Mouse (Mus musculus): ENCODE results near the gene Ascc3. TPM values are rescaled to one million over a fixed set of nuclear protein-coding genes. Genes with fewer than 3 reads are reported as not detected.

Gene Ascc3
- polyA plus RNA-seq, 1 experiment, result 6.2 TPM

DNA sequence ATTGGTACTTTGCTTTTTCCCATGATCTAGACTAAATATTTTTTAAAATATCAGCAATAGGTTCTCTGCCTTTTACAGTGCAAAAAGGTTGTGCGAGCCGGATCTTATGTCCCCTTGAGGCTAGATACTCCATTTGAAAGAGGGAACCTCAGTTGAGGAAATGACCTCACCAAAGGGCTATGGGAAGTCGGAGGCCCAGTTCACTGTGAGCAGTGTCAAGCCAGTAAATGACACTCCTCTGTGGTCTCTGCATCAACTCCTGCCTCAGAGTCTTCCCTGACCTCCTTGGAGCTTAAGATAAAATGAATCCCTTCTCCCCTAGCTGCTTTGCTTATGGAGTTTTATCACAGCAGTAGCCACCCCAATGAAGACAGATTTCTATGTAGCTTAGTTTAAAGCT lies 109.9 kb downstream of the Ascc3 start:
- Histone ChIP-seq H3K27ac (replicated peaks; ENCODE audit: low read depth, low read length) (no peak overlapping the region), H3K4me1 (ENCODE audit: control insufficient read depth, insufficient read depth, insufficient read length, low read length) (no peaks in the 10 kb centered on the region), H3K4me3 (ENCODE audit: insufficient read depth, low read depth, low read length) (no peak overlapping the region)

DNA sequence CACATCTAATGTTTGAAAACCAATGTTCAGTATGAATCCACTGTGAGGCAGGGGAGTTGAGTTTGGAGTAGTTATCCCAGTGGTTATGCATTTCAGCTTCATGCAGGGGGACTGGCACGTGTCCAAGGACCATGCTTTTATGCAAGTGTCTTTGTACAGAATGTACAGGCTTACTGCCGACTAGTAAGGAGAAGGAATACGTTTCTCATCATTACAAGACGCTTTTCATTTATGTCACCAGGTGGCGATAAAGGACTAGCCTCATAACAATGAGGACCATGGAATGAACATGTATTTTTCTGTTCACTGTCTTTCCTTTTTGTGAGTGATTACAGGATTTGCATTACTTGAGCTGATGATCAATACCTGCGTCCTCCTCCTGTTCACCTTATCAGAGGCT lies 111.7 kb downstream of the Ascc3 start:
- Histone ChIP-seq H3K4me3 (ENCODE audit: insufficient read depth, low read depth, low read length) (no peak overlapping the region), H3K27ac (replicated peaks; ENCODE audit: low read depth, low read length) (no peak overlapping the region), H3K4me1 (ENCODE audit: control insufficient read depth, insufficient read depth, insufficient read length, low read length) (no peaks in the 10 kb centered on the region)

DNA sequence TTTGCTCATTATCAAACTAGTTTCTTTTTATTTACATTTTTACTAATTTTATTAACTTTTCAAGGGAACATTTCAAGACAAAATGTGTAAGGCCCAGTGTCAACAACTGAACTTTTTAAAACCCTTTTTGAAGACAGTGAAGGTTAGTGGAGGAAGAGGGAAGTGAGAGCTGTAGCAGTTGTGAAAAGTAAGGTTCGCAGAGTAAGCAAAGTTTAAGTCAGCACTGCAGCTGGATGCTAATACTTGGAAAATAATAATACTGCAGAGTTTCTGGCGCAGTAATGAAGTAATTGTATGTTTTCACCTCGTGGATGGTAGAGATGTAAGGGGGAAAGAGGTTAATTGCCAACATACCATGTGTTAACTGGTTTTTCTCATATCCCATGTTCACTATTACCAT lies 112.4 kb downstream of the Ascc3 start:
- H3K27ac ChIP-seq (replicated peaks; ENCODE audit: low read depth, low read length), result no peak overlapping the region
- no peak overlapping the region for H3K4me3 ChIP-seq (ENCODE audit: insufficient read depth, low read depth, low read length)
- H3K4me1 ChIP-seq (ENCODE audit: control insufficient read depth, insufficient read depth, insufficient read length, low read length), result no peaks in the 10 kb centered on the region

DNA sequence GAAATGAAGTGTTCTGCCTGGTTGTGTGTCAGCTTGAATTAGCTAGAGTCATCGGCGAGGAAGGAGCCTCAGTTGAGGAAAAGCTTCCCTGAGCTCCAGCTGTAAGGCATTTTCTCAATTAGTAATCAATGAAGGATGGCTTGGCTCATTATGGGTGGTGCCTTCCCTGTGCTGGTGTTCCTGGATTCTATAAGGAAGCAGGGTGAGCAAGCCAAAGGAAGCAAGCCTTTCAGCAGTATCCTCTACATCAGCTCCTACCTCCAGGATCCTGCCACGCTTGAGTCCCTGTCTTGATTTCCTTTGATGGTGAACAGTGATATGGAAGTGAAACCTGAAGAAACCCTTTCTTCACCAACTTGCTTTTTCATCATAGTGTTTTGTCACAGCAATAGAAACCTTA lies 118.8 kb downstream of the Ascc3 start:
- H3K4me1 ChIP-seq (ENCODE audit: control insufficient read depth, insufficient read depth, insufficient read length, low read length), result no peaks in the 10 kb centered on the region
- H3K4me3 ChIP-seq (ENCODE audit: insufficient read depth, low read depth, low read length), result no peak overlapping the region
- H3K27ac ChIP-seq (replicated peaks; ENCODE audit: low read depth, low read length), result no peak overlapping the region

DNA sequence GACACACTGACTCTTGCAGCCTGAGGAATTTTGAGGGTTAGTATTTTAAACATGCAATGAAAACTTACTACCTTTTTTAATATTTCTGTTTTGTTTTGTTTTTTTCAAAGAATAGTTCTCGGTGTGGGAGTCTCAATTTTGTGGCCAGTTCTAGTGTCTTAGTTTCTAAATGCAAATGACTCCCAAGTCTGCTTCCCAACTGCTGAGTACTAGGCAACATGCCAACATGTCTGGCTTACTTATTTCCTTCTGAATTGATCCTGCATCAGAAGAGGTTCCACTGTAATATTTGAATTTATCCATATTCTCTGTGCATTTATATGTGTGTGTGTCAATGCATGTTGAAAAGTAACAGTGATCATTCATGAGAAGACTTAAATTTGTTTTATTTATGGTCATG lies 119.3 kb downstream of the Ascc3 start:
- Histone ChIP-seq H3K27ac (replicated peaks; ENCODE audit: low read depth, low read length) (no peak overlapping the region), H3K4me1 (ENCODE audit: control insufficient read depth, insufficient read depth, insufficient read length, low read length) (no peaks in the 10 kb centered on the region), H3K4me3 (ENCODE audit: insufficient read depth, low read depth, low read length) (no peak overlapping the region)

DNA sequence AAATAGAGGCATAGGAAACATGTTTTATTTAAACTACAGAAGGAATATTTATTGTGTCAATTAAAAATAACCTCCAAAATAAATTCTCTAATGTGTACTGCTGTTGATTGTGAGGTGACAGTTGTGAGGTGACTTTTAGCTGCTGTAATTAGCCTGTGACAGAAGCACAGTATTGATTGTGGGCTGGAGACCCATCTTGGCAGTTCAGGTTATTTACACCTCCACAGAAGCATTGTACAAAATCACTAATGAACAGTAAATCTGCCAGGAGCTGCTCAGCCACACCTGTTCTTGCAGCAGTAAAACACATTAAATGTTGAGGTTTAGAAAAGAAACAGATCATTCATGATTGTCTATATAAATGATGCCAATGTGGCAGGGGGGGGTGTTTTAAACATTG lies 141.0 kb downstream of the Ascc3 start:
- Histone ChIP-seq H3K27ac (replicated peaks; ENCODE audit: low read depth, low read length) (no peak overlapping the region), H3K4me1 (ENCODE audit: control insufficient read depth, insufficient read depth, insufficient read length, low read length) (no peaks in the 10 kb centered on the region), H3K4me3 (ENCODE audit: insufficient read depth, low read depth, low read length) (no peak overlapping the region)

DNA sequence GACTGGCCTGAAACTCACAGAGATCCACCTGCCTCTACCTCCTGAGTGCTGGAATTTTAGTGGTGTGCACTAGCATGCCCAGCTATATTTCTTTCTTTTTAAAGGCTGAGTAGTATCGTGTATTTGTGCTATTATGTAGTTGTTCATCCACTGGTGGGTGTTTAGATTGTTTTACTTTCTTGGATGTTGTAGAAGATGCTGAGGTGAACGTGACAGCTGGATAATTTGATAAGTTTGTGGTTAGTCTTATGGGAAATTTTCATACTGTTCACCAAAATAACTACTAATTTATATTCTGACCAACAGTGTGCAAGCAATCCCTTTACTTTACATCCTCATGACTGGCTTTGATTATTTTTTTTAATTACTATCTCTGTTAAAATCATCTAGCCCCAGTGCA lies 169.6 kb downstream of the Ascc3 start:
- no peak overlapping the region for H3K4me3 ChIP-seq (ENCODE audit: insufficient read depth, low read depth, low read length)
- no peak overlapping the region for H3K27ac ChIP-seq (replicated peaks; ENCODE audit: low read depth, low read length)
- no peaks in the 10 kb centered on the region for H3K4me1 ChIP-seq (ENCODE audit: control insufficient read depth, insufficient read depth, insufficient read length, low read length)

DNA sequence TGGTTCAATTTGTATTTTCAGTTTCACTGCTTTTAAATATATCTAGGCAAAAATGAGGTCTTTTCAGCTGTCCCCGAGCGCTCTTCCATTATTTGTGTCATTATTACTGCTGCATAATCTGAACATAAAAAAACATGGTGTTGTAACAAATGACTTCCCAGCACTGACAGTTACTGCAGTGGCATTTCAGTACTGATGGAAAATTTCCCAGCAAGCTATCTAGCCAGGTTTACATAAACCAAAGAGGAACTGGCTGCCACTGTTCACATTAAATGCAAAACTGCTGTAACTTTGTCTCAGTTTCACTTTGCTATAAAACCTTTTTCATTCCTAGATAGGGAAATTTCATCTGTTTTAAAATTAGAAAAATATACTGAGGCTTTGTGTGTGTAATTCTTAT lies 170.5 kb downstream of the Ascc3 start:
- Histone ChIP-seq H3K4me1 (ENCODE audit: control insufficient read depth, insufficient read depth, insufficient read length, low read length) (no peaks in the 10 kb centered on the region), H3K27ac (replicated peaks; ENCODE audit: low read depth, low read length) (no peak overlapping the region), H3K4me3 (ENCODE audit: insufficient read depth, low read depth, low read length) (no peak overlapping the region)

DNA sequence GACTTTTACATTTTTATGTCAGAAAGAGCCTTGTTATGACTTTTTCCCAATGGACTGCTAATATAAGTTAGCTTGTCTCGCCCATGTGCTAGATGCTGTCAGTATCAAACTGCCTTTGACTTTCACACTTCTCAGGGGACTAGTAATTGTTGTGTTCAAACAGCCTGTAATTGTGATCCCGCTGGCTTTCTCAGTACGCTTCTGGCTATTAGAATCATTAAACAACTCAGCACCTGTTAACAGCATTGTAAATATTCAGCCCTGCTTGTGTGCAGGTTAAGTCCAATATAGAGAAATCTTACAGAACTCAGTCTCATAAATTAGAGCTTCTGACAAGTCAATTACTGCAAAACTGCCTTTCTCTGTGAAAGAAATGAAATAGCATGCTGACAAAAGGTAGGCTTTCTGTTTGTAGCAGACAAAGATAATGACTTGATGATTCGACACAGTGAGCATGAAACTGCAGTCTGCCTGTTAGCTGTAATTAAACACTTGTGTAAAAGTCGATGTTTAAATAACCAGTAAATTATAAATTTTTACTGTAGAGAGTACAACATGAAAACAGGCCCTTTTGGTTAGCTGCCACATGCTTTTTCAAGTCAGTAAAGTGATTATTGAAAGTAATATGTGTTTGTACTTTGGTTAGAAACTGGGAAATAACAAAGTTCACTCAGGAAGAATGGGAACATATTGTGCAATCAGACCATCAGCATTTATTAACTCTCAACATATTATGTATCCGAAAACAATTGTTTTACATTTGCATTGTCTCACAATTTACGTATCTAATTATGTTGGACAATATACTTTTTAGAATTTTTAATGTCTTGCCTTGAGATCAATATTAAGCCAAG lies 171.2 kb downstream of the Ascc3 start:
- Histone ChIP-seq H3K4me3 (ENCODE audit: insufficient read depth, low read depth, low read length) (no peak overlapping the region), H3K27ac (replicated peaks; ENCODE audit: low read depth, low read length) (no peak overlapping the region), H3K4me1 (ENCODE audit: control insufficient read depth, insufficient read depth, insufficient read length, low read length) (no peaks in the 10 kb centered on the region)

DNA sequence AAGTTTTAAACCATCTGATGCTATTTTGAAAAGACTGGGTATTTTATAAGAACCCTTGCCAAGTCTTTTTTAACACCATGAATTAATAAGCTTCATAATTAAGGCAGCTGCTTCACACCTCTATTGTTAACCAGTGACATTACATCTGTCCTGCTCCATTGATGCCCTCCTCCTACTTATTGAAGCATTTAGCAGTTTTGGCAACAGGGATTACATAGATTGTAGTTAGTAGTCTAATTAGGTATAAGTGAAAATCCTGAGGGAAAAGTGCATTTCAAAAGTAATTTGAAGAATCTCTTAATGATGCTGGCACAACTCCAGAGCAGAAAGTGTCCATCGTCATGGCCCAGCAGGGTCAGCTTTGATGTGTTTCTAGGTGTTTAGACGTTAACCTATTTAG lies 180.3 kb downstream of the Ascc3 start:
- Histone ChIP-seq H3K4me3 (ENCODE audit: insufficient read depth, low read depth, low read length) (no peak overlapping the region), H3K4me1 (ENCODE audit: control insufficient read depth, insufficient read depth, insufficient read length, low read length) (no peaks in the 10 kb centered on the region), H3K27ac (replicated peaks; ENCODE audit: low read depth, low read length) (no peak overlapping the region)

DNA sequence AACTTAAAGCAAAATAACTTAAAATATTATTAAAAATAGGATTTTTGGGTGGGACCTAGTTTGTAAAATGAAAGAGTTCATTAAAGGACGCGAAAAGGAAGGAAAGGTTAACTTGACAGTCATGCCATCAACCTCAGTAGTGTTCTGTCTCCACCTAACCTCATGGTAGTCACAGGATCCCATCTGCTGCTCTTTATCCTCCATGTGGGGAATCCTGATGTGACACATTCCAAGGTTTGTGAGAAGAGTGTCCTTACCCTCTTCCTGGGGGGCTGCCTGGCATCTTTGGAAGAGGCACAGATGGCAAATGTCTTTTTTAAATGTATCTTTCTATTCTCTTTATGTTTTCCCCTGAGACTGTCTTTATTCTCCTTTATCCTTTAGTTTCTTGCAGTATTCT lies 181.4 kb downstream of the Ascc3 start:
- Histone ChIP-seq H3K4me3 (ENCODE audit: insufficient read depth, low read depth, low read length) (no peak overlapping the region), H3K4me1 (ENCODE audit: control insufficient read depth, insufficient read depth, insufficient read length, low read length) (no peaks in the 10 kb centered on the region), H3K27ac (replicated peaks; ENCODE audit: low read depth, low read length) (no peak overlapping the region)

DNA sequence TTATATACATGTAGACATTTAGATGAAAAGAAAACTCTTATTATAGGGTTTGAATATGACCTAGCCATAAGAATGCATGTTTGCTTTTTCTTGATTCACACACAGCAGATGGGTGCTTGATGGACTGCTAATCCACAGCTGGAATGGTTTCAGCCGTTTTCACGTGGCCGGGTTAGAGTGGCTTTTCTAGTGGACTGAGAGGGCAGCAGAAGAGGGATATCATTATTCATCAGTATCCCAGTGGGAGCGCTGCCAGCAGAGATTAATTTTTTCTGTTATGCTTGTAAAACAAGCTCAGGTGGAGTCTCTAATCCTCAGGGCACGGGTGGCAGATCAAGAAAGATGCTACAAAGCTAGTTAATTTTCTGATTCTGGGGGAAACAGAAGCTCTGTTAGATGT lies 200.4 kb downstream of the Ascc3 start:
- Histone ChIP-seq H3K4me3 (ENCODE audit: insufficient read depth, low read depth, low read length) (no peak overlapping the region), H3K4me1 (ENCODE audit: control insufficient read depth, insufficient read depth, insufficient read length, low read length) (no peaks in the 10 kb centered on the region), H3K27ac (replicated peaks; ENCODE audit: low read depth, low read length) (no peak overlapping the region)

DNA sequence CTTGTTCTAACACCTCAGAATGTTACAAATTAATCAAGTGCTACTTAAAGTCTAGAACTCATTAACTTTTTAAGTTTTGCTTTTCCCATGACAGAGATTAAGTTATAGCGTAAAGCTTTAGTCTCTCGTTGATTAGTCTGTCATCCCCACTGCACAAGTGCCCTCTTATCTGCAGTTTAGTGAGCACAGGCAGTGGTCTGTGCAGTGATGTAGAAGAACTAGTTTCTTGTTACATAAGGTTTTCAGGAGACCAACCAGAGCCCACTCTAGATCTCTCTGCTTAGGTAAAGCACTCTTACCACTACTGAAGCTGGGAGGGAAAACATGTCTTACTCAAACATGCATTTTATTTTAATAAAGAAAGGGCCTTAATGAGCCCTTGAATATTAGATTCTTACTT lies 209.1 kb downstream of the Ascc3 start:
- H3K27ac ChIP-seq (replicated peaks; ENCODE audit: low read depth, low read length), result no peak overlapping the region
- H3K4me3 ChIP-seq (ENCODE audit: insufficient read depth, low read depth, low read length), result no peak overlapping the region
- no peaks in the 10 kb centered on the region for H3K4me1 ChIP-seq (ENCODE audit: control insufficient read depth, insufficient read depth, insufficient read length, low read length)

DNA sequence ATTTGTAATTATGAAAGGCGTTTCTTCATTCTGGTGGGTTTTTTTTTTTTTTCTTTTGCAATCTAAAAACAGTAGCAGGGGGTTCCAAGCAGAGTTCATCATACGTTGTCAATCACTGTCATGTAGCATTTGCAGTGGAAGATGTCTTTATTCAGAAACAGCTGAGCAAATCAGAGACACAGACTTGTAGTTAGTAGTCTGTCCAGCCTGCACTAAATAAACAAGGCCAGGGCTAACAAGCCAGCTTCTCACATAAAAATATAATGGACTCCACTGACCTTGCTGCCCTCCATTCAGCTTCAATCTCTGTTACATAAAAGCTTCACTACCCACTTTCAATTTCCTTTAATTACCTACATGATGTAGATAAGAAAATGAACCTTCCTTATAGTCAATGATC lies 209.9 kb downstream of the Ascc3 start:
- Histone ChIP-seq H3K27ac (replicated peaks; ENCODE audit: low read depth, low read length) (no peak overlapping the region), H3K4me1 (ENCODE audit: control insufficient read depth, insufficient read depth, insufficient read length, low read length) (no peaks in the 10 kb centered on the region), H3K4me3 (ENCODE audit: insufficient read depth, low read depth, low read length) (no peak overlapping the region)

DNA sequence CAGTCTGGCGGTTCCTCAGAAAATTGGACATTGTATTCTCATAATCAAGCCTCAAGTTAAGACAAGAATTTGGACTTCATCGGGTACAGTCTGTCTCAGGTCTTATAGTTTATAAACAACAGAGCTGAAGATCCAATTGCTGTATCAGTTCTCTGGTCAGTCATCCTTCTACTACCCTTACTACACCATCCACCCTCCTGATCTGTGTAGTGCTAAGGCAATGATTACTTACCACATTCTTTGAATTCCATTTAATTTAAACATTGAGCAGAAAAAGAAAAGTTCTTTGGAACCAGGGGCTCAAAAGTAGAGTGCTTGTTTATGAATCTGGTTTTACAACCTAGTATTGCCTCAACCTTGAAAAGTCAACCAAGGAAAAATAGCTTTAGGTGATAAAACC lies 213.7 kb downstream of the Ascc3 start:
- Histone ChIP-seq H3K27ac (replicated peaks; ENCODE audit: low read depth, low read length) (no peak overlapping the region), H3K4me1 (ENCODE audit: control insufficient read depth, insufficient read depth, insufficient read length, low read length) (no peaks in the 10 kb centered on the region)

DNA sequence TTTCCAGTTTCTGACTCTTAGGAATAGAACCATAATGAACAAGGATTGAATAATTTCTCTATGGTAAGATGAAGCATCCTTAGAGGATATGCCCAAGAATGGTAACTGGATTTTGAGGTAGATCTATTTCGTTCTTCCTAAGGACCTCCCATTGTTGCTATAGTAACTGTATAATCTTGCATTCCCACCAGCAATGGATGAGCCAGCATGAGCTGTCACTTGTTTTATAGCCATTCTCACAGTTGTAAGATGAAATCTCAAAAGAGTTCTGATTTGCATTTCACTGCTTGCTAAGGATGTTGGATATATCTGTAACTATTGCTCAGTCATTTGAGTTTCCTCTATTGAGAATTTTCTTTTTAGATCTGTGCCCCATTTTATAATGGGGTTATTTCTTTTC lies 229.9 kb downstream of the Ascc3 start:
- Histone ChIP-seq H3K4me3 (ENCODE audit: insufficient read depth, low read depth, low read length) (no peak overlapping the region), H3K27ac (replicated peaks; ENCODE audit: low read depth, low read length) (no peak overlapping the region), H3K4me1 (ENCODE audit: control insufficient read depth, insufficient read depth, insufficient read length, low read length) (no peaks in the 10 kb centered on the region)

More for the DNA sequence above, 213.7 kb downstream of the Ascc3 start:
- no peak overlapping the region for H3K4me3 ChIP-seq (ENCODE audit: insufficient read depth, low read depth, low read length)
